Mouse (Mus musculus): ENCODE measurements around the gene Shh. TPM values are rescaled to one million over a fixed set of nuclear protein-coding genes. Genes with fewer than 3 reads are reported as not detected.

Gene Shh
- polyA plus RNA-seq, 1 experiment from 2014 or later = 2.3 TPM

DNA sequence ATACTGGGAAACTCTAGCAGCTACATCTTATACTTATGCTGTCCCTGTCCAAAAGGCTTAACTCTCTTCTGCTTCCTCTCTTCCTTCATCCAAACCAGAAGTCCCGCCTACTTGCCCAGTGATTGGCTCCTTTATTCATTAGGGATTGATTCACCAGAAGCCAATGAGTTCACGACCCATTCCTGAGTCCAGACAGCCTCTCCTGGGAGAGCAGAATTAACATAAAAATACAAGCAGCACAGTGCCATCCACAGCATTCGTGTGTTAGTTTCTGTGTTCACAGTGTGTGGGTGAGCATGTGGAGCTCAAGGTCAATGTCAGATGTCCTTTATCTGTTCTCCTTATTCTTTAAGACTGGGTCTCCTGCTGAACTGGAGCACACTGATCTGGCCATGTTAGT lies 13.5 kb downstream of the Shh start:
- Histone ChIP-seq H3K9me3 (ENCODE audit: control insufficient read depth, low read length) (no peaks in the 10 kb centered on the region), H3K4me1 (replicated peaks; ENCODE audit: control insufficient read depth, insufficient read depth, low read length) (0 out of 2 replicates have a peak, but pooled peaks cover 7% of the 10 kb centered on the region), H3K4me3 (ENCODE audit: low read depth, low read length) (no peak overlapping the region), H3K27me3 (ENCODE audit: control insufficient read depth, insufficient read depth, low read length) (peaks cover 25% of the 10 kb centered on the region), H3K4me2 (ENCODE audit: low read depth, low read length, severe bottlenecking) (no peak overlapping the region), H3K27ac (ENCODE audit: low read depth, low read length) (no peak overlapping the region), H3K9ac (ENCODE audit: low read length) (no peak overlapping the region), H3K36me3 (ENCODE audit: control insufficient read depth, insufficient read depth, low read length) (no peaks in the 10 kb centered on the region)
- no peak for DNase-seq (ENCODE audit: low spot score)
- 26% methylated on average over 3 of the region's 3 CpGs for WGBS
- ATAC-seq (replicated peaks; ENCODE audit: low FRiP score) = no peak

DNA sequence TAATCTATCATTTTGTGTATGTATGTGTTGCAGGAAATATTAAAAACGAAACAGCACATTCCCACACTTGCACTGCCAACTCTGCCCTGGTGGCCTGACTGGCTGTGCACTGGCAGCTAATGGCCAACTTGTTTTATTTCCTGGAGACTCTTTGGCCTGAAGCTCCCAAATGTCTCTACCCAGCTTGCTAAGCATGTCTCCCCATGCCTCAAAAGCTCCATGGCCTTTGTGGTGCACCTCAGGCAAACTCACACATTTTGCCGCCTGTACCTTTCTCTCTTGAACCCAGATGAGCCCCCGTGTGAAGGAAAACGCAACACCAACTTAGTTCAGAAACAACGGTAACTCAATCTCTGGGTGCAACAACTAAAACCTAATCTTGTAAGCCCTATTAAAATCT lies 14.0 kb downstream of the Shh start:
- Histone ChIP-seq H3K36me3 (ENCODE audit: control insufficient read depth, insufficient read depth, low read length) (no peaks in the 10 kb centered on the region), H3K9me3 (ENCODE audit: control insufficient read depth, low read length) (no peaks in the 10 kb centered on the region), H3K4me2 (ENCODE audit: low read depth, low read length, severe bottlenecking) (no peak overlapping the region), H3K27ac (ENCODE audit: low read depth, low read length) (no peak overlapping the region), H3K27me3 (ENCODE audit: control insufficient read depth, insufficient read depth, low read length) (peaks cover 21% of the 10 kb centered on the region), H3K4me1 (replicated peaks; ENCODE audit: control insufficient read depth, insufficient read depth, low read length) (0 out of 2 replicates have a peak, but pooled peaks cover 5% of the 10 kb centered on the region), H3K9ac (ENCODE audit: low read length) (no peak overlapping the region), H3K4me3 (ENCODE audit: low read depth, low read length) (no peak overlapping the region)
- DNase-seq (ENCODE audit: low spot score) = peak; percentile 42
- WGBS = 81% methylated on average over 5 of the region's 5 CpGs
- no peak for ATAC-seq (replicated peaks; ENCODE audit: low FRiP score)

DNA sequence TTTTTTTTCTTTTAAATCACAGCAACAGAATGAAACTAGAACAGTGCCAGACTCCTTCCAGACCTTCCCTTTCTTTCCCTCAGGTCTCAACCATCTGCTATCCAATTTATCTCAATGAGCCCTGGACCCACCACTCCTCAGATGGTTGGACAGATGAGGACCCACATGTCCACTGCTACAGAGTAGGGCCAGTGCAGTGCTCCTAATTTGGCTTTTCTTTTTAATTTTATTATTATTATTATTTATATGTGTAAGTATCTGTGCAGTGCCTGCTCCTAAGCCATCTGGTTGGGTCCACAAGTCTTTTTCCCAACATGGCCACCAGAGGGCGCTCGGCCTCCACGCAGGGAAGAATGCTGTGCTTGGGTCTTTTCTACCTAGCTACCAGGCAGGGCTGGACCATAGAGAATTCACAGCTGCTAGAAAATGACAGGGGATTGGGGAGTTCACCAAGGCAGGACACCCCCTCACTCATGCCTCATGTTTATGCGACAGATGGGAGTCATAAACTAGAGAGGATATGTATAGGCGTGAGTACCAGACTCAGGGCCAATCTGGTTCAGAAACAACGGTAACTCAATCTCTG lies 15.9 kb downstream of the Shh start:
- no peak overlapping the region for H3K4me3 ChIP-seq (ENCODE audit: low read depth, low read length)
- no peaks in the 10 kb centered on the region for H3K9me3 ChIP-seq (ENCODE audit: control insufficient read depth, low read length)
- peak; percentile 76 for ATAC-seq (replicated peaks; ENCODE audit: low FRiP score)
- H3K27me3 ChIP-seq (ENCODE audit: control insufficient read depth, insufficient read depth, low read length) = peaks cover 7% of the 10 kb centered on the region
- H3K4me1 ChIP-seq (replicated peaks; ENCODE audit: control insufficient read depth, insufficient read depth, low read length) = no peaks in the 10 kb centered on the region
- no peaks in the 10 kb centered on the region for H3K36me3 ChIP-seq (ENCODE audit: control insufficient read depth, insufficient read depth, low read length)
- no peak overlapping the region for H3K27ac ChIP-seq (ENCODE audit: low read depth, low read length)
- WGBS = 35% methylated on average over 6 of the region's 6 CpGs
- H3K9ac ChIP-seq (ENCODE audit: low read length) = no peak overlapping the region
- peak; percentile 92 for DNase-seq (ENCODE audit: low spot score)
- H3K4me2 ChIP-seq (ENCODE audit: low read depth, low read length, severe bottlenecking) = no peak overlapping the region

DNA sequence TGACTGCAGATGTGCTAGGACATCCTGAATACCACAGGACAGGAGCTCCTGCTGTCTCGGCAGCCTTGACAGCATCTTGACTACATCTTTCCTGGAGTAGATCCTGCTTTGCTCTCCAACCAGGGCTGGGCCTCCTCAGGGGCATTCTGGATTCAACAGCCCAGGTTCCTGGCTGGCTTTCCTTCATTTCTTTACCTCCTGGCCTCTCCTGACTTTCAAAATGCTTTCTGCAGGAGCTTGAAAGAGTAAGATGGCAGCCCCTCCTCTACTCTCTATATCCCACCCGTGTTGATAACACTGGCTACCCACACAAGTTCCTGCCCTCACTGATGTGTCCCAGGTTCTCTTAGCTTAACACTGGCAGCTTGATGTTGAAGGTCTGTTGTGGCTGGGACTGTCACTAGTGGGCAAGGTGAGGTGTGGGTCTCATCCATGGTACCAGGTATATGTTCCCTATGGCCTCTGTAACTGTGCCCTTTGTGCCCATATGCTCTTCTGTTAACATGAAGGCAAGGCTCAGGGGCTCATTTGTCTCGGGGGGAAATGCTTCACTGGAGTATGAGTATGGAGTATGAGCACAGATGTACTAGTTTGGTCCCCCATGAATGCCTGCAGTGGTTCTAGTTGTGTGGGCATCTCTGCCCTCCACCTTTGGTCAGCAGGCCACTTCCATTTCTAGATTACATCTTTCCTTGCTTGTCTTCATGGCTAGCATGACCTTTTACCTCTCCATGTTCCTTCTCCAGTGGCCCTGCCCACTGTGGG lies 16.7 kb downstream of the Shh start:
- Histone ChIP-seq H3K36me3 (ENCODE audit: control insufficient read depth, insufficient read depth, low read length) (no peaks in the 10 kb centered on the region), H3K4me2 (ENCODE audit: low read depth, low read length, severe bottlenecking) (no peak overlapping the region), H3K9me3 (ENCODE audit: control insufficient read depth, low read length) (no peaks in the 10 kb centered on the region), H3K27me3 (ENCODE audit: control insufficient read depth, insufficient read depth, low read length) (no peaks in the 10 kb centered on the region; the same call in 1 of the 2 replicates), H3K4me3 (ENCODE audit: low read depth, low read length) (no peak overlapping the region), H3K9ac (ENCODE audit: low read length) (no peak overlapping the region), H3K4me1 (replicated peaks; ENCODE audit: control insufficient read depth, insufficient read depth, low read length) (no peaks in the 10 kb centered on the region), H3K27ac (ENCODE audit: low read depth, low read length) (no peak overlapping the region)
- WGBS = 68% methylated on average over 3 of the region's 3 CpGs
- DNase-seq (ENCODE audit: low spot score) = peak; percentile 41
- no peak for ATAC-seq (replicated peaks; ENCODE audit: low FRiP score)

GRCm38 (mm10) chr5:28425926-28426325 lies 41.1 kb downstream of the Shh start:
- Histone ChIP-seq H3K9ac (ENCODE audit: low read length) (no peak overlapping the region), H3K4me2 (ENCODE audit: low read depth, low read length, severe bottlenecking) (no peak overlapping the region), H3K27ac (ENCODE audit: low read depth, low read length) (no peak overlapping the region), H3K9me3 (ENCODE audit: control insufficient read depth, low read length) (no peaks in the 10 kb centered on the region), H3K4me3 (ENCODE audit: low read depth, low read length) (no peak overlapping the region), H3K4me1 (replicated peaks; ENCODE audit: control insufficient read depth, insufficient read depth, low read length) (no peaks in the 10 kb centered on the region), H3K27me3 (ENCODE audit: control insufficient read depth, insufficient read depth, low read length) (no peaks in the 10 kb centered on the region), H3K36me3 (ENCODE audit: control insufficient read depth, insufficient read depth, low read length) (no peaks in the 10 kb centered on the region)
- ATAC-seq (replicated peaks; ENCODE audit: low FRiP score) = no peak
- 93% methylated on average over 9 of the region's 9 CpGs for WGBS
- no peak for DNase-seq (ENCODE audit: low spot score)

DNA sequence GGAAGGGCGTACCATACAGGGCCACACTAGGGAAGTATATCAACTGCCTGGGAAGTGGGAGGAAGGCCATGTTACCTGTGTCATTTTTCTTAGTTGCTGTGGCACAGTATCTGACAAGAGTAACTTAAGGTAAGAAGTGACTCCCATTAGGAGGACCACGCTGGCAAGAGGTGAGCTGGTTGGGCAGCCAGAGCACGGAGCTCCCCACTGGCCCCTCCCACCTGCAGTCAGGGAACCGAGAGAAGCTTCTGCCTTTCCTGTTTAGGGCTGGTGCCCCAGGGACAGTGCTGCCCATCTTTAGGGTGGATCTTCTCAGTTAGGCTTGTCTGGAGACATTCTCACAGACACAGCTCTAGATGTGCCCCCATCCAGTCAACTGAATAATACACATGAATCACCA lies 43.3 kb downstream of the Shh start:
- no peak overlapping the region for H3K9ac ChIP-seq (ENCODE audit: low read length)
- H3K36me3 ChIP-seq (ENCODE audit: control insufficient read depth, insufficient read depth, low read length) = no peaks in the 10 kb centered on the region; the same call in 1 of the 2 replicates
- 76% methylated on average over 4 of the region's 4 CpGs for WGBS
- DNase-seq (ENCODE audit: low spot score) (no peak), ATAC-seq (replicated peaks; ENCODE audit: low FRiP score) (no peak)
- no peak overlapping the region for H3K27ac ChIP-seq (ENCODE audit: low read depth, low read length)
- H3K9me3 ChIP-seq (ENCODE audit: control insufficient read depth, low read length) = no peaks in the 10 kb centered on the region
- no peak overlapping the region for H3K4me2 ChIP-seq (ENCODE audit: low read depth, low read length, severe bottlenecking)
- H3K27me3 ChIP-seq (ENCODE audit: control insufficient read depth, insufficient read depth, low read length) = no peaks in the 10 kb centered on the region
- H3K4me3 ChIP-seq (ENCODE audit: low read depth, low read length) = no peak overlapping the region
- H3K4me1 ChIP-seq (replicated peaks; ENCODE audit: control insufficient read depth, insufficient read depth, low read length) = no peaks in the 10 kb centered on the region

GRCm38 (mm10) chr5:28419640-28420265 lies 47.3 kb downstream of the Shh start:
- no peak overlapping the region for H3K9ac ChIP-seq (ENCODE audit: low read length)
- no peak overlapping the region for H3K27ac ChIP-seq (ENCODE audit: low read depth, low read length)
- H3K4me3 ChIP-seq (ENCODE audit: low read depth, low read length) = no peak overlapping the region
- DNase-seq (ENCODE audit: low spot score) = no peak
- 95% methylated on average over 12 of the region's 12 CpGs for whole genome bisulfite sequencing
- no peaks in the 10 kb centered on the region; the same call in 1 of the 2 replicates for H3K36me3 ChIP-seq (ENCODE audit: control insufficient read depth, insufficient read depth, low read length)
- no peak for ATAC-seq (replicated peaks; ENCODE audit: low FRiP score)
- H3K27me3 ChIP-seq (ENCODE audit: control insufficient read depth, insufficient read depth, low read length) = no peaks in the 10 kb centered on the region
- H3K4me2 ChIP-seq (ENCODE audit: low read depth, low read length, severe bottlenecking) = no peak overlapping the region
- H3K9me3 ChIP-seq (ENCODE audit: control insufficient read depth, low read length) = no peaks in the 10 kb centered on the region
- H3K4me1 ChIP-seq (replicated peaks; ENCODE audit: control insufficient read depth, insufficient read depth, low read length) = no peaks in the 10 kb centered on the region

DNA sequence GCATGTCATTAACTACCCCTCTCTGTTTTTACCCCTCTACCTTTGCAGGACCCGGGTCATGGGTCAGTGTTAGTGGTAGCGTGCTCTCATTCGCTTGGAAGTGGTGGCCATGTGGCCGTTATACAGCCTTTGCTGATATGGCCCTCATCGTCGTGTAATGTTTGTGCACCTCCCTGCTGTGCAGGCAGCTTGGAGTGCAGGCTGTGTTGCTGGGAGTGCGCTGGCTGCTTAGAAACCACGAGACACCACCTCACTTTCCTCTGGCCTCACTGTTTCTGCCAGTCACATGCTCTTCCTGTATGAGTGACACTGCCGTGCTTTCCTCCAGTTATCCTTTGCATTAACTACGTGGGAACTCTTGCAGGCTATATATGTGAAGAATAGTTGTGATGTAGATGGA lies 48.3 kb downstream of the Shh start:
- WGBS = 92% methylated on average over 10 of the region's 10 CpGs
- Histone ChIP-seq H3K4me2 (ENCODE audit: low read depth, low read length, severe bottlenecking) (no peak overlapping the region), H3K9ac (ENCODE audit: low read length) (no peak overlapping the region), H3K4me1 (replicated peaks; ENCODE audit: control insufficient read depth, insufficient read depth, low read length) (no peaks in the 10 kb centered on the region), H3K27me3 (ENCODE audit: control insufficient read depth, insufficient read depth, low read length) (no peaks in the 10 kb centered on the region), H3K9me3 (ENCODE audit: control insufficient read depth, low read length) (no peaks in the 10 kb centered on the region), H3K4me3 (ENCODE audit: low read depth, low read length) (no peak overlapping the region), H3K36me3 (ENCODE audit: control insufficient read depth, insufficient read depth, low read length) (peaks cover 4% of the 10 kb centered on the region), H3K27ac (ENCODE audit: low read depth, low read length) (no peak overlapping the region)
- DNase-seq (ENCODE audit: low spot score) (no peak), ATAC-seq (replicated peaks; ENCODE audit: low FRiP score) (no peak)
